Mouse (Mus musculus): ENCODE results near the gene Tmbim1. TPM values are rescaled to one million over a fixed set of nuclear protein-coding genes. Genes with fewer than 3 reads are reported as not detected.

The Tmbim1 gene
- polyA plus RNA-seq, 1 experiment from 2014 or later, result 15.9 TPM

DNA sequence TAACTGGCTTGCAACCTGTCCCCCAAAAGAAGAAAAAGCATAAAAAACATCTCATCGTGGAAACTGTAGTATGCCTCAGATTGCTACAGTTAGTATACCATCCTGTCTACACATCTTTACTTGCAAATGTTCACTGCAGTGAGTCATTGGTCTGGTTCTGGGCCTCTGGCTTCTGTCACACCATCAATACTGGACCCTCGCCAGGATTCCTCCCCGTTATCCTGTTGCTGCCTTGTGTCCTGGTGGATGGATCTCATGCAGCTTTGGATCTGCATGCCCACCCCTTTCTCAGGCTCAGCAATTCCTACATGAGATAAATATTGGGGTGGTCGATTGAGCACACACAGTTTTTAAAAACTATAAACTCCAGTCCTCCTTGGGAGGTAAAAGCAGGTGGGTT, 33.8 kb downstream of the Tmbim1 start:
- Histone ChIP-seq H3K4me3 (replicated peaks) (no peak overlapping the region), H3K4me1 (replicated peaks) (peaks cover 9% of the 10 kb centered on the region), H3K9ac (no peak overlapping the region), H3K27ac (no peak overlapping the region), H3K27me3 (no peaks in the 10 kb centered on the region), H3K9me3 (replicated peaks) (no peaks in the 10 kb centered on the region), H3K36me3 (peaks cover 21% of the 10 kb centered on the region), H3K4me2 (no peak overlapping the region)
- ATAC-seq (ENCODE audit: low read depth) (no peak), DNase-seq (no peak)
- WGBS (ENCODE audit: insufficient replicate concordance), result 73% methylated on average over 4 of the region's 4 CpGs

DNA sequence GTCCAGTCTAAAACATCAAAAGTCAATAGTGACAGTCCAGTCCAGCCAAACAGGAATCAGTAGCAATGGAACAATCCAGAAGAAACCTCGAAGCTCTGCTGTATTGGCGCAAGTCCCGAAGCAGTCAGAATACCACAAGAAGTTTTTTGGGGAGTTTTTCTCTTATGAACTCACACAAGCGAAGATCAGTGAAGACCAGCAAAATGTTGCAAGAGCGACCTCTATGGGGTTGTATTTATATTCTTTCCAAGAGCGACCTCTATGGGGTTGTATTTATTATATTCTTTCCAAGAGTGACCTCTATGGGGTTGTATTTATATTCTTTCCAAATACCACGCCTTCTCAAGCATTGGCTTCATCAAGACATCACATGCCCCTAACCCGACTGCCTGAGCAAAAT, 36.7 kb downstream of the Tmbim1 start:
- 75% methylated on average over 8 of the region's 8 CpGs for WGBS (ENCODE audit: insufficient replicate concordance)
- no peak overlapping the region for H3K4me2 ChIP-seq
- DNase-seq (no peak), ATAC-seq (ENCODE audit: low read depth) (no peak)
- no peak overlapping the region for H3K4me3 ChIP-seq (replicated peaks)
- no peak overlapping the region for H3K27ac ChIP-seq
- no peaks in the 10 kb centered on the region for H3K4me1 ChIP-seq (replicated peaks)
- H3K27me3 ChIP-seq, result no peaks in the 10 kb centered on the region
- no peaks in the 10 kb centered on the region for H3K9me3 ChIP-seq (replicated peaks)
- peaks cover 50% of the 10 kb centered on the region for H3K36me3 ChIP-seq
- H3K9ac ChIP-seq, result no peak overlapping the region

DNA sequence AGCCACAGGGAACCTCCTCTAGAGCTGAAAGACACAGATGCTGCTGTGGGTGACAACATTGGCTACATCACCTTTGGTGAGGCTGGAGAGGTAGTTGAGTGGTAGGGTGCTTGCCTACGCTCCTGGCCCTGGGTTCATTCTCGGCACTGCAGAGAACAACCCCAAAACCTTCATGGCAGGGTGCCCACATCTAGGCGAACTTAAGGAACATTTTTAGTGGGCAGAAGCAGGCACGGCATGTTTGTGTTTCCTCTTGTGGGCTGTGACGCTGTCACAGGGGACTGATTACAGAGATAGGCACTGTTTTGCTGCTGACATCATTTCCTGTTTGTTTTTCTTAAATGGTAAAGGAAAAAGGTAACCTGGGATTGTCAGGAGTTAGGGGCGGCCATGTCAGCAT, 42.9 kb downstream of the Tmbim1 start:
- ATAC-seq (ENCODE audit: low read depth) (no peak), DNase-seq (no peak)
- Histone ChIP-seq H3K4me1 (replicated peaks) (no peaks in the 10 kb centered on the region), H3K36me3 (peaks cover 97% of the 10 kb centered on the region), H3K4me3 (replicated peaks) (no peak overlapping the region), H3K4me2 (no peak overlapping the region), H3K9me3 (replicated peaks) (no peaks in the 10 kb centered on the region), H3K9ac (no peak overlapping the region), H3K27me3 (no peaks in the 10 kb centered on the region), H3K27ac (no peak overlapping the region)
- 72% methylated on average over 6 of the region's 6 CpGs for WGBS (ENCODE audit: insufficient replicate concordance)

DNA sequence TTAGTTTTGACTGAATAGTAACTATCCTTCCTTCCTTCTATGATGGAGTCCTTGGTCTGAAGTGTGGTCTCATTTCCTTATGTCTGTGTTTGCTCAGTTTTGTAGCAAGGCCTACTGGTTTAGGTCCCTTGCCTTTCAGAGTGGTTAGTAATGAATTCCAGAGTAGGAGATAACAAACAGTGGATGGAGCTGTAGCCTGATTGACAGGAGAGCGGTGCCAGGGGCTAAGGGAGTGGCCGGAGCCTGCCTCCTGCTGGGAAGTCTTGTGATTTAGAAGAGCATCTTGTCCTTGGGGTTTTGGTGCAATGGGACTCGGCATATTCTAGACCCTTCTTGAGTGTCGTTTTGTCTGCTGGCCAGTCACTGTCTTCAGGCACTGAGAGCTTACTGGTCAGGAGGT, 48.6 kb downstream of the Tmbim1 start:
- Histone ChIP-seq H3K9ac (no peak overlapping the region), H3K36me3 (peaks cover 91% of the 10 kb centered on the region), H3K9me3 (replicated peaks) (no peaks in the 10 kb centered on the region), H3K4me2 (no peak overlapping the region), H3K4me3 (replicated peaks) (no peak overlapping the region), H3K4me1 (replicated peaks) (no peaks in the 10 kb centered on the region), H3K27ac (no peak overlapping the region), H3K27me3 (no peaks in the 10 kb centered on the region)
- WGBS (ENCODE audit: insufficient replicate concordance), result 81% methylated on average over 4 of the region's 4 CpGs
- DNase-seq (no peak), ATAC-seq (ENCODE audit: low read depth) (no peak)

DNA sequence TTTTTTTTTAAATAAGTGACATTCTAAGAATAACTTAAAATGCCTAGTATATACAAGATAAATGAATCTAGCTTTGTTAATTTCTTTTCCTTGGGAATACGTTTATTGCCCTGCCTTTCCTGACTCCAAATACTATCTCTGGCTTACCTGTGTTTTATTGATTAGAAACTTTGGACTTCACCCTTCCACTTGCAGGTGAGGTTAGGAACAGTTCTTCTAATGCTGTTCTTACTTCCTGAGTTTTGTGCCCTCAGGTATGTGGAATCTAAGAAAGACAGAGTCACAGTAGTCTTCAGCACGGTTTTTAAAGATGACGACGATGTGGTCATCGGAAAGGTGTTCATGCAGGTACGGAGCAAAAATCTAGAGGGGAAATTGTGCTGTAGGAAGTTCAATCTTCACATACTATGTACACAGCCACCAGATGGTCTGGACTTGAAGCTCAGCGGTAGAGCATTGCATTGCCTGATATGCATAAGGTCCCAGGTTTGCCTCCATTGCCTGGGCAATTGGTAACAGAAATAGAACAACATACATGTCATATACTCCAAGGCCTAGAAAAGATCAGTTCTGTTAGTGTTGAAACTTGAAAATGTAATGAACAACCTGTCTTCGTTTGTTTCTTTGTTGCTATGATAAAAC, 49.6 kb downstream of the Tmbim1 start:
- WGBS (ENCODE audit: insufficient replicate concordance), result 88% methylated on average over 8 of the region's 8 CpGs
- DNase-seq, result no peak
- Histone ChIP-seq H3K4me1 (replicated peaks) (no peaks in the 10 kb centered on the region), H3K27ac (no peak overlapping the region), H3K9ac (no peak overlapping the region), H3K27me3 (no peaks in the 10 kb centered on the region), H3K4me2 (no peak overlapping the region), H3K4me3 (replicated peaks) (no peak overlapping the region), H3K9me3 (replicated peaks) (no peaks in the 10 kb centered on the region), H3K36me3 (peaks cover 91% of the 10 kb centered on the region)
- ATAC-seq (ENCODE audit: low read depth), result no peak

DNA sequence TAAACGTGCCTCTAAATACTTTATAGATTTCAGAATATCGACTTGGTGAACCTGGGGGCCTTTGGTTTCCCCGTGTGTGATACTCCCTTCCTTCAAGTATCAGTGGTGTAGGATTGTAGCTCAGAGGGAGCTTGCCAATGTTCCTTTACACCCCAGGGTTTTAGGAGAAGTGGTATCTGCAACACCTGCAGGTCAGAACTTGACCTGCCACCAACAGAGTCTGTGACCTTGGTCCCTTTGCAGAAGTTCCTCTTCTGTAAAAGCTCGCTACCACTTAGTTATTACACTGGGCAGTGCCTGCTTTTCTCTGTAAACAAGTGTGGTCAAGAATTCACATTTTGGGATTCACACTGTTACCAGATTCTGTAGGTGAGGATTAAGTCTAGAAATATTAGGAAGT, 55.3 kb downstream of the Tmbim1 start:
- 79% methylated on average over 4 of the region's 4 CpGs for WGBS (ENCODE audit: insufficient replicate concordance)
- ATAC-seq (ENCODE audit: low read depth) (no peak), DNase-seq (no peak)
- Histone ChIP-seq H3K27me3 (no peaks in the 10 kb centered on the region), H3K4me3 (replicated peaks) (no peak overlapping the region), H3K4me2 (no peak overlapping the region), H3K4me1 (replicated peaks) (peaks cover 36% of the 10 kb centered on the region), H3K9ac (no peak overlapping the region), H3K27ac (peak overlapping the region; percentile 76), H3K36me3 (peaks cover 78% of the 10 kb centered on the region), H3K9me3 (replicated peaks) (no peaks in the 10 kb centered on the region)

DNA sequence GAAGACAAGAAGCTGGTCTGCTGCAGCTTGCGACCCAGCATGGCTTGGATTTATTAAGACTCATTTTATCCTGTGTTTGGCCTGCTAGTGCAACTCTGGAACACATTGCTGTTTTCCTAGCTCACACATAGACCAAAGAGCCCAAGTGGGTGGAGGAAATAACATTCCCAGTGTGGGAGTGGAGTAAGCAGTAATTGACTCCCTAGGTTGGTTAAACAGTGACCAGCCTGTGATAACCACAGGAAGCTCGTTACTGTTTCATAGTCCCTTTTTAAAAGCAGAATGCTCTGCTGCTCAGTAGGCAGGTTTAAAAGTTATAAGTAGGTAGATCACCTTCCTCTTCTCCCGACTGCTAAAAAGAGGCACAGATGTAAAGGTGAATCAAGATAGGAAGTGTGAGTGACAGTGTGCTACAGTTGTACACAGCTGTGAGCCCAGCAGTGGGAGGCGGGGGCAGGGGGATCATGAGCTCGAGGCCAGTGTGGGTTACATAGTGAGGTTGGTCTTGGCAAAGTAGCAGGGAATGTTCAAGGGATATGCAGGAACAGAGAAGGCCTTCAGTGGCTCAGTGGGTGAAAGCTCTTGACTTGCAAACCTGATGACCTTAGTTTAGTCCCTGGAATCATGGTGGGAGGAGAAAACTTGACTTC, 56.0 kb downstream of the Tmbim1 start:
- 42% methylated on average over 5 of the region's 5 CpGs for WGBS (ENCODE audit: insufficient replicate concordance)
- H3K36me3 ChIP-seq, result peaks cover 72% of the 10 kb centered on the region
- H3K9ac ChIP-seq, result no peak overlapping the region
- no peaks in the 10 kb centered on the region for H3K9me3 ChIP-seq (replicated peaks)
- peak overlapping the region; percentile 13 for H3K4me2 ChIP-seq
- peaks cover 43% of the 10 kb centered on the region for H3K4me1 ChIP-seq (replicated peaks)
- ATAC-seq (ENCODE audit: low read depth) (peak; percentile 59), DNase-seq (no peak)
- H3K27me3 ChIP-seq, result no peaks in the 10 kb centered on the region
- H3K27ac ChIP-seq, result peak overlapping the region; percentile 76
- H3K4me3 ChIP-seq (replicated peaks), result no peak overlapping the region

DNA sequence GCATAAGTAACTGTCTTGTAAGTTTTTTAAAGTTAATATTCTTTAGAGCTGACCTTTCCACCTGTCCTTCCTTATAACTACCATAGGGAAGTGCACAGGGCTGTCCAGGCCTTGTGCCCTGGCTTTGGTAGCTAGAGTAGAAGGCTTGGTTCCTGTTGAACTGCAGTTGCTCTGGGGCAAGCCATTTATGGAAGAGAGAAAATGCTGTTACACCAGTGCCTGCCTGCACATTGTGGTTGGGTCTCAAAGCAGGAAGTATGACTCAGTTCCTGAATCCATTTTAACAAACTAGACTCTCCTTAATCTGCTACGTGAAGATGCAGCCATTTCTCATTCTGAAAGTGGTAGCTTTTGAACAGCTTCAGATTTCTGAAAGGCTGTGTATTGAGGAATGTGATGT, 56.6 kb downstream of the Tmbim1 start:
- Histone ChIP-seq H3K9me3 (replicated peaks) (no peaks in the 10 kb centered on the region), H3K27ac (peak overlapping the region; percentile 76), H3K36me3 (peaks cover 66% of the 10 kb centered on the region), H3K4me1 (replicated peaks) (peaks cover 49% of the 10 kb centered on the region), H3K4me2 (no peak overlapping the region; the same call in 1 of the 2 replicates), H3K4me3 (replicated peaks) (no peak overlapping the region), H3K9ac (no peak overlapping the region), H3K27me3 (no peaks in the 10 kb centered on the region)
- DNase-seq, result no peak
- peak; percentile 47; the same call in 1 of the 2 replicates for ATAC-seq (ENCODE audit: low read depth)
- 19% methylated on average over 1 of the region's 1 CpGs for WGBS (ENCODE audit: insufficient replicate concordance)

DNA sequence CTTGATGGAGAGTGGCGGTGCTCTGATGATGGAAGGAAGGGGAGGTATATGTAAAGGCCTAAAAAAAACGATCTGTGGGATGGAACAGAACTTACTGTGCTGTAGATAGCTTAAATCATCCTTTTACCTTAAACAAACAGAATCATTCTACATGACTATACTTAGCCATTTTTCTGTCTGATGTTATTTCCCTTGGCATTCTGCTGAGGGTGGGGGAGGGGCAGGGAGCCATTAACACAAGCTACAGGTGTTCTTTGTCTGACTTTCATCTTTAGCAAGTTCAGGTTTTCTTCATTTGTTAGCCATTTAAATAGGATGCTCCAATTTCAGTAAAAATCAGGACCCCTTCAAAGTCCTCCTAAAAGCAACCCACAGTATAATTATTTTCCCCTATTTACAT, 59.9 kb downstream of the Tmbim1 start:
- ATAC-seq (ENCODE audit: low read depth) (no peak), DNase-seq (no peak)
- peaks cover 44% of the 10 kb centered on the region for H3K36me3 ChIP-seq
- no peak overlapping the region for H3K4me2 ChIP-seq
- H3K27ac ChIP-seq, result no peak overlapping the region
- no peak overlapping the region for H3K9ac ChIP-seq
- 63% methylated on average over 2 of the region's 2 CpGs for WGBS (ENCODE audit: insufficient replicate concordance)
- no peaks in the 10 kb centered on the region for H3K27me3 ChIP-seq
- no peaks in the 10 kb centered on the region for H3K9me3 ChIP-seq (replicated peaks)
- H3K4me1 ChIP-seq (replicated peaks), result peaks cover 80% of the 10 kb centered on the region
- H3K4me3 ChIP-seq (replicated peaks), result no peak overlapping the region

DNA sequence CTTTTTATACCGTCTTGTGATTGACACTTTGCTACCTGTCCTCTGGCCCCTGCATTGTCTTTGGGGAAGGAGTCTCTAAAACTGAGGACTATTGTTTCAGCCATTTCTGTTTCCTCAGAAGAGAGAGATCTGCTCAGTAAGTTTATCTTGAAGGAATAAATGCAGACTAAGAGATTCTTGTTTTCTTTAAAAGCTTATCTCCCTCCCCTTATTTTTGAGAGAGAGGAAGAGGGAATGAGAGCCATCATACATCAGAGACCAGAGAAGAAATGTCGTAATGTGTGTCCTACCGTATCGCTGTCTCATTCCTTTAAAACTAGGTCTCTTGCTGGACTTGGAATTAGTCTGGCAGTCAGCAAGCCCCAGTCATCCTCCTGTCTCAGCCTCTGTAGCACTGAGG, 64.6 kb downstream of the Tmbim1 start:
- WGBS (ENCODE audit: insufficient replicate concordance), result 61% methylated on average over 4 of the region's 4 CpGs
- no peaks in the 10 kb centered on the region for H3K9me3 ChIP-seq (replicated peaks)
- no peak overlapping the region for H3K4me3 ChIP-seq (replicated peaks)
- H3K27ac ChIP-seq, result peak overlapping the region; percentile 96
- H3K4me2 ChIP-seq, result peak overlapping the region; percentile 90; the same call in 1 of the 2 replicates
- ATAC-seq (ENCODE audit: low read depth) (no peak), DNase-seq (no peak)
- no peaks in the 10 kb centered on the region for H3K27me3 ChIP-seq
- peak overlapping the region; percentile 46; the same call in 1 of the 2 replicates for H3K9ac ChIP-seq
- H3K36me3 ChIP-seq, result peaks cover 9% of the 10 kb centered on the region
- peaks cover 85% of the 10 kb centered on the region for H3K4me1 ChIP-seq (replicated peaks)

DNA sequence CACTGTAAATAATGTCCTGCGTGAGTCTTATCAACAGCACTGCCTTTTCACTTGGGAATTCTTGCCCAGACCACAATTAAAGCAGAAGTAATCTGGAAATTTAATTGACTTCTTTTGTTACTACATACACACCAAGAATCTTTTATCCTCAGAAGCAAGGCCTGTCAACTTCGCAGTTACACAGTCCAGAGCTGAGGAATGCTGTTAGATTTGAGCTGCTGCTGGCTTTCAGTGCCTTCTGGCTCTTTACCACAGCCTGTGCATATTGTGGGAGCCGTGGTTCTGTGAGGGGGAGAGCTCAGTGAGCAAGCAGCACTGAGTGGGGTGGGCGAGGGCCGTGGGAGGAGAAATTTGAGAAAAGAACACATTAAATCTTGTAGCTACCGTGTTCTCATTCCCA, 65.1 kb downstream of the Tmbim1 start:
- WGBS (ENCODE audit: insufficient replicate concordance), result 58% methylated on average over 6 of the region's 6 CpGs
- Histone ChIP-seq H3K4me3 (replicated peaks) (no peak overlapping the region), H3K4me1 (replicated peaks) (peaks cover 87% of the 10 kb centered on the region), H3K27me3 (no peaks in the 10 kb centered on the region), H3K9me3 (replicated peaks) (no peaks in the 10 kb centered on the region), H3K9ac (peak overlapping the region; percentile 99; the same call in 1 of the 2 replicates), H3K36me3 (peaks cover 7% of the 10 kb centered on the region; the same call in 1 of the 2 replicates), H3K4me2 (peak overlapping the region; percentile 90), H3K27ac (peak overlapping the region; percentile 96)
- ATAC-seq (ENCODE audit: low read depth), result no peak
- DNase-seq, result no peak

DNA sequence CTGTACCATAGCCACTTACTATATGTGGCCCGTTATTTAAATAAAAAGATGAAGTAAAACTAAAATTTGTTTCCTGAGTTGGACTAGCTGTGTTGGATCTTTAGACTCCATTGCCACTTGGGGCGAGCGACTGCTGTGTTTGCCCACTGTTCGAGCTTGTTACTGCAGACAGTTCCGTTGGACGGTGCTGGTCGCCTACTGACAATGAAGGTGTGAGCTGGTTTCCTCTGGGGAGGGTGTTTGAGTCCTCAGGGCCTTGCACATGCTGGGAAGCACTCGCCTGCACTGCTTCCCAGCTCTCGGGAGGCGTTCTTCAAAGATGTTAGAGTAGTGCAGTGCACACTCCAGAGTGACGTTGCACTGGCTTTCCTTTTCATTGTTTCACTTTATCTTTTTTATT, 65.8 kb downstream of the Tmbim1 start:
- 21% methylated on average over 11 of the region's 11 CpGs for WGBS (ENCODE audit: insufficient replicate concordance)
- peaks cover 7% of the 10 kb centered on the region; the same call in 1 of the 2 replicates for H3K36me3 ChIP-seq
- H3K9me3 ChIP-seq (replicated peaks), result no peaks in the 10 kb centered on the region
- H3K4me1 ChIP-seq (replicated peaks), result peaks cover 81% of the 10 kb centered on the region
- DNase-seq (no peak), ATAC-seq (ENCODE audit: low read depth) (no peak)
- H3K9ac ChIP-seq, result peak overlapping the region; percentile 99
- peak overlapping the region; percentile 90 for H3K4me2 ChIP-seq
- H3K27ac ChIP-seq, result peak overlapping the region; percentile 96
- H3K4me3 ChIP-seq (replicated peaks), result peak overlapping the region; percentile 99
- H3K27me3 ChIP-seq, result no peaks in the 10 kb centered on the region

All from liver, embryonic 13.5 days (tissue).